Mouse (Mus musculus) left cerebral cortex, postnatal 10 days (tissue): ENCODE results near the gene Mrgpra2a. TPM values are rescaled to one million over a fixed set of nuclear protein-coding genes. Genes with fewer than 3 reads are reported as not detected.
"Not testable (repeated sequence)": the region's sequence is repeated elsewhere in the genome, so short reads cannot be mapped to it uniquely, and the experiment has no call there.

Experiments
- DNase-seq, 2 experiments: peaks; one replicate each; pipeline ENCODE4 v3.0.0; 2021 to 2022; ENCODE audit warnings: low spot score in 2 of 2, mixed read lengths in 1 of 2; ENCODE audit errors: extremely low spot score in 1 of 2
- intact Hi-C: fragments of 180-260 bp; cut with DNase I; formaldehyde crosslinking; loops from one replicate; pipeline ENCODE4 v1.15.1; 2025
- total RNA-seq, 2 experiments: library from RNA; stranded (reverse); gene quantifications; 2 replicates each; pipeline ENCODE4 v1.2.3; 2021

Gene Mrgpra2a
- total RNA-seq: not detected

DNA sequence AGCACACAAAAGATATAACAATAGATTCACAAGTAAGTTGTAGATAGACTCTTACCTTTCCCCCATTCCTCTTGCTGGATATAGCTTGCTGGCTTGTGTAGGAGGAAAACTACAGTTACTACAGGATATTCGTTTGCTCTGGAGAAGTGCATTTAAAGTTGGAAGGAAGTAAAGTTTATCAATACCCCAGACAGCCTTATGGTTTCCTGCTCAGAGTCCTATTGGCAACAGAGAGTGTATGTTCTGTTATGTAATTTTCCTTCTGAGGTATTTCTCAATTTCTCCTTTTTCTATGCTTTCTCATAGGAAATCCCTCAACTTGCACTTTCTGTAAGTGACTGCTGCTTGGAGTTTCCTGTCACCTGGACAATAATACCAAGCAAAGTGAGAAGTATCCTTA, at the start of gene Mrgpra2a:
Mrgpra2a (minus strand) TSS at position 125 of the 400 bp plus-strand sequence.
- DNase-seq, intact Hi-C loops: not testable (repeated sequence)

DNA sequence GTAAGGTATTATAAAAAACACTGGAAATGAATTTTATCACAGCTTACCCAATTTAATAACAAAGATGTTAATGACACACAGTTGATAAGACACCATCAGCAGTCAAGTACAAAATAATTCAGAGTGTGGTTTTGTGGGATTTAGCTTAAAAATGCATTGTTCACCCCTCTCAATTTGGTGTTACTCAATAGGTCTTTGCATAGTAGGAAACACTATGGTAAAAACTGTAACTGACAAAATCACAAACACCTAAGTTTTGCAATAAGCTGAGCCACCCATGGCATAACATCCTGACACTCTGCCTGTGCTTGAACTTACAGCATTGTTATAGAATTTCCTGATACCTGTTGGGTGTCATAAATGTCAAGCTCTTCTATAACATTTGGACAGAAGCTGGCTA, 39.3 kb upstream of the Mrgpra2a start:
- intact Hi-C loops: not testable (repeated sequence)

DNA sequence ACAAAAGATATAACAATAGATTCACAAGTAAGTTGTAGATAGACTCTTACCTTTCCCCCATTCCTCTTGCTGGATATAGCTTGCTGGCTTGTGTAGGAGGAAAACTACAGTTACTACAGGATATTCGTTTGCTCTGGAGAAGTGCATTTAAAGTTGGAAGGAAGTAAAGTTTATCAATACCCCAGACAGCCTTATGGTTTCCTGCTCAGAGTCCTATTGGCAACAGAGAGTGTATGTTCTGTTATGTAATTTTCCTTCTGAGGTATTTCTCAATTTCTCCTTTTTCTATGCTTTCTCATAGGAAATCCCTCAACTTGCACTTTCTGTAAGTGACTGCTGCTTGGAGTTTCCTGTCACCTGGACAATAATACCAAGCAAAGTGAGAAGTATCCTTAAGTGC, 37.5 kb upstream of the Mrgpra2a start:
- DNase-seq, intact Hi-C loops: not testable (repeated sequence)

More for the DNA sequence above, 39.3 kb upstream of the Mrgpra2a start:
- not testable (repeated sequence) for DNase-seq

DNA sequence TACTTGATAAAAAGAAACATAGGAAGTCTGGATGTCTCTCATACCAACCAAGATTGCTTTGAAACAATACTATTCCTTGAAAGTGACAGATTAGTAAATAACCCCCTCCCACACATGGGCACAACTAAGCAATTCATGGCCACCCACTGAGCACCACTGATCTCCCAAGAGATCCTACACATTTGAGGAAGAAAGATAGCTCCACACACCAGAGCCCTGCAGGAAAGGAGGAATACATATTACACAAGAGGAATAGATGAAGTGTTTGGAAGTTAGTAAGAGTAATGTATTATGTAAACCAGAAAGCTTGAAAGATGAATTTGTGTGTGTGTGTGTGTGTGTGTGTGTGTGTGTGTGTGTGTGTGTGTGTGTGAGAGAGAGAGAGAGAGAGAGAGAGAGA, 31.2 kb upstream of the Mrgpra2a start:
- intact Hi-C loops, DNase-seq: not testable (repeated sequence)

DNA sequence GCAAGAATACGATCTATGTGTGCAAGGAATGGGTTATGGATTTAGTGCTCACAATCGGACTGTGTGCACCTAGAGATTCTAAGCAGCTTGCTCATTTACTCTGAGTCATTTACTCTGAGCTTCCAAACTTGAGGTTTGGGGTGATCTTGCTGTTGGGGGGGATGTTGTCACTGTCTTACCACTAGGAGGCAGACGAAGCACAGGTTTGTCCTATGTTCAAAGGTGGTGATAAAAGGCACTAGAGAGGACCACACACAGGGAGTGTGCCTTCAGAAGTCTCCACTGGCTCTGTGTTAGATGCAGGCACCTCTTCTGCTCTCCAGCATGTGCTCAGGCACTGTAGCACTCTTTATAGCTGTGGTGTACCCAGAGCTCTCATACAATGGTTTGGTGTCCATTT, 22.0 kb upstream of the Mrgpra2a start:
- DNase-seq, intact Hi-C loops: not testable (repeated sequence)

DNA sequence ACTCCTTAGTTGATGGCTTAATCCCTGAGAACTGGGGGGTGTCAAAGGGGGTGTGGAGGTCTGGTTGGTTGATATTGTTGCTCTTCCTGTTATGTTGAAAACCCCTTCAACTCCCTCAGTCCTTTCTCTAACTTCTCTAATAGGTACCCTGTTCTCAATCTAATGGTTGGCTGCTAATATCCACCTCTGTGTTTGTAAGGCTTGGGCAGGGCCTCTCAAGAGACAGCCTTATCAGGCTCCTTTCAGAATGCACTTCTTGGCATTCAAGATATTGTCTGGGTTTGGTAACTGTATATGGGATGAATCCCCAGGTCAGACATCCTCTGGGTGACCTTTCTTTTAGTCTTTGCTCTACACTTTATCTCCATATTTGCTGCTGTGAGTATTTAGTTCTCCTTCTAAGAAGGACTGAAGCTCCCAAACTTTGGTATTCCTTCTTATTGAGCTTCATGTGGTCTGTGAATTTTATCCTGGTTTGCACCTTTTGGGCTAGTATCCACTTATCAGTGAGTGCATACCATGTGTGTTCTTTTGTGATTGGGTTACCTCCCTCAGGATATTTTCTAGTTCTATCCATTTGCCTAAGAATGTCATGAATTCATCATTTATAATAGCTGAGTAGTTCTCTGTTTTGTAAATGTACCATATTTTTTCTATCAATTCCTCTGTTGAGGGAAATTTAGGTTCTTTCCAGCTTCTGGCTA, 13.5 kb upstream of the Mrgpra2a start:
- intact Hi-C loops: not testable (repeated sequence)

DNA sequence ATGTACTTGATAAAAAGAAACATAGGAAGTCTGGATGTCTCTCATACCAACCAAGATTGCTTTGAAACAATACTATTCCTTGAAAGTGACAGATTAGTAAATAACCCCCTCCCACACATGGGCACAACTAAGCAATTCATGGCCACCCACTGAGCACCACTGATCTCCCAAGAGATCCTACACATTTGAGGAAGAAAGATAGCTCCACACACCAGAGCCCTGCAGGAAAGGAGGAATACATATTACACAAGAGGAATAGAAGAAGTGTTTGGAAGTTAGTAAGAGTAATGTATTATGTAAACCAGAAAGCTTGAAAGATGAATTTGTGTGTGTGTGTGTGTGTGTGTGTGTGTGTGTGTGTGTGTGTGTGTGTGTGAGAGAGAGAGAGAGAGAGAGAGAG, 6.2 kb downstream of the Mrgpra2a start:
- DNase-seq, intact Hi-C loops: not testable (repeated sequence)

More for the DNA sequence above, 13.5 kb upstream of the Mrgpra2a start:
- DNase-seq: not testable (repeated sequence)

DNA sequence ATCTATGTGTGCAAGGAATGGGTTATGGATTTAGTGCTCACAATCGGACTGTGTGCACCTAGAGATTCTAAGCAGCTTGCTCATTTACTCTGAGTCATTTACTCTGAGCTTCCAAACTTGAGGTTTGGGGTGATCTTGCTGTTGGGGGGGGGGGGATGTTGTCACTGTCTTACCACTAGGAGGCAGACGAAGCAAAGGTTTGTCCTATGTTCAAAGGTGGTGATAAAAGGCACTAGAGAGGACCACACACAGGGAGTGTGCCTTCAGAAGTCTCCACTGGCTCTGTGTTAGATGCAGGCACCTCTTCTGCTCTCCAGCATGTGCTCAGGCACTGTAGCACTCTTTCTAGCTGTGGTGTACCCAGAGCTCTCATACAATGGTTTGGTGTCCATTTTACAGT, 15.5 kb downstream of the Mrgpra2a start:
- intact Hi-C loops, DNase-seq: not testable (repeated sequence)

DNA sequence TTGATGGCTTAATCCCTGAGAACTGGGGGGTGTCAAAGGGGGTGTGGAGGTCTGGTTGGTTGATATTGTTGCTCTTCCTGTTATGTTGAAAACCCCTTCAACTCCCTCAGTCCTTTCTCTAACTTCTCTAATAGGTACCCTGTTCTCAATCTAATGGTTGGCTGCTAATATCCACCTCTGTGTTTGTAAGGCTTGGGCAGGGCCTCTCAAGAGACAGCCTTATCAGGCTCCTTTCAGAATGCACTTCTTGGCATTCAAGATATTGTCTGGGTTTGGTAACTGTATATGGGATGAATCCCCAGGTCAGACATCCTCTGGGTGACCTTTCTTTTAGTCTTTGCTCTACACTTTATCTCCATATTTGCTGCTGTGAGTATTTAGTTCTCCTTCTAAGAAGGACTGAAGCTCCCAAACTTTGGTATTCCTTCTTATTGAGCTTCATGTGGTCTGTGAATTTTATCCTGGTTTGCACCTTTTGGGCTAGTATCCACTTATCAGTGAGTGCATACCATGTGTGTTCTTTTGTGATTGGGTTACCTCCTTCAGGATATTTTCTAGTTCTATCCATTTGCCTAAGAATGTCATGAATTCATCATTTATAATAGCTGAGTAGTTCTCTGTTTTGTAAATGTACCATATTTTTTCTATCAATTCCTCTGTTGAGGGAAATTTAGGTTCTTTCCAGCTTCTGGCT, 24.0 kb downstream of the Mrgpra2a start:
- intact Hi-C loops, DNase-seq: not testable (repeated sequence)

DNA sequence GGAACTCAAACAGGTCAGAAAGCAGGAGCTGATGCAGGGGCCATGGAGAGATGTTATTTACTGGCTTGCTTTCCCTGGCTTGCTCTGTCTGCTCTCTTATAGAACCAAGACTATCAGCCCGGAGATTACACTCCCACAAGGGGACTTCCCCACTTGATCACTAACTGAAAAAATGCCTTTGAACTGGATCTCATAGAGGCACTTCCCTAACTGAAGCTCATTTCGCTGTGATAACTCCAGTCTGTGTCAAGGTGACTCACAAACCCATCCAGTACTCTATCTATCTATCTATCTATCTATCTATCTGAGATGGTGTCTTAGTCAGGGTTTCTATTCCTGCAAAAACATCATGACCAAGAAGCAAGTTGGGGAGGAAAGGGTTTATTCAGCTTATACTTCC, 41.3 kb downstream of the Mrgpra2a start:
- DNase-seq: no peak
- intact Hi-C loops: no loop called here

DNA sequence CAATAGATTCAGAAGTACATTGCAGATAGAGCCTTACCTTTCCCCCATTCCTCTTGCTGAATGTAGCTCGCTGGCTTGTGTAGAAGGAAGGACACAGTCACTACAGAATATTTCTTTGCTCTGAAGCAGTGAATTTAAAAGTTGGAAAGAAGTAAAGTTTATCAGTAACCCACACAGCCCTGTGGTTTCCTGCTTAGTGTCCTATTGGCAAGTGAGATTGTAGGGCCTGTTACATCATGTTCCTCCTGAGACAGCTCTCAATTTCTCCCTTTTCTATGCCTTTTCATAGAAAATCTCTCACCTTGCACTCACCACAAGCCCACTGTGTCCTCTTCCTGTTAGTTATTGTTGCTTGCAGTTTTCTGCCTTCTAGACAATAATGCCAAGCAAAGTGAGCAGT, 42.4 kb downstream of the Mrgpra2a start:
- intact Hi-C loops: no loop called here
- no peak for DNase-seq

DNA sequence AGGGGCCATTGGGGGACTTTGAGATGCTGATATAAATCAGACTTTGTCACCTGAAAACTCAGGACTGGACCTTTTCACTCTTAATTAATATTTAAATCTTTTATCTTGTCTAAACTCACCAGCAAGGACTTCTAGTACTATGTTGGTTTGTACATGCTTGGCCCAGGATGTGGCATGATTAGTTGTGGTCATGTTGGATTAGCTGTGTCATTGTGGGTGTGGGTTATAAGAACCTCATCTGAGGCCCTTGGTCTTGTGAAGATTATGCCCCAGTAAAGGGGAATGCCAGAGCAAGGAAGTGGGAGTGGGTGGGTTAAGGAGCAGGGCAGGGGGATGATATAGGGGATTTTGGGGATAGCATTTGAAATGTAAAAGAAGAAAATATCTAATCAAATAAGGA, 50.8 kb downstream of the Mrgpra2a start:
- no peak for DNase-seq
- intact Hi-C loops: no loop called here

Other genes with a start within 250 kb of the Mrgpra2a start
- not detected for gene Mrgpra6, start 247.2 kb downstream of the Mrgpra2a start, total RNA-seq
- gene Mrgpra9, start 199.3 kb downstream of the Mrgpra2a start, total RNA-seq: not detected
- not detected for gene Mrgpra1, start 97.9 kb downstream of the Mrgpra2a start, total RNA-seq
- gene Mrgpra2b, start 76.7 kb upstream of the Mrgpra2a start, total RNA-seq: not detected
- gene Mrgpra3, start 149.2 kb upstream of the Mrgpra2a start, total RNA-seq: not detected